Mouse (Mus musculus) liver, embryonic 12.5 days (tissue): ENCODE results near the gene Sfswap. TPM values are rescaled to one million over a fixed set of nuclear protein-coding genes. Genes with fewer than 3 reads are reported as not detected.
A peak's percentile ranks its signal among the peaks of the same experiment; 100 is the strongest.
"Not testable (repeated sequence)": the region's sequence is repeated elsewhere in the genome, so short reads cannot be mapped to it uniquely, and the experiment has no call there.

ENCODE experiments used
- ATAC-seq: fragments of 200-750 bp; cut with Nextera tagmentation; 2 replicates; pipeline ENCODE4 v1.8.0; 2017; ENCODE audit warnings: moderate number of reproducible peaks, mild to moderate bottlenecking, moderate library complexity
- H3K27ac ChIP-seq: fragments of 300-500 bp; sonication (generic); 2 replicates; pipeline ENCODE4 v1.5.1; 2016; ENCODE audit warnings: mild to moderate bottlenecking
- H3K27me3 ChIP-seq: fragments of 300-500 bp; sonication (generic); replicated peaks from 2 replicates; pipeline ENCODE4 v1.6.1; 2016; ENCODE audit warnings: mild to moderate bottlenecking, moderate library complexity
- H3K36me3 ChIP-seq: fragments of 300-500 bp; sonication (generic); 2 replicates; pipeline ENCODE4 v1.6.1; 2016; ENCODE audit warnings: mild to moderate bottlenecking, moderate library complexity
- H3K4me1 ChIP-seq: fragments of 300-500 bp; sonication (generic); 2 replicates; pipeline ENCODE4 v1.6.1; 2016
- H3K4me2 ChIP-seq: fragments of 300-500 bp; sonication (generic); 2 replicates; pipeline ENCODE4 v1.6.1; 2016; ENCODE audit warnings: mild to moderate bottlenecking, moderate library complexity
- H3K4me3 ChIP-seq: fragments of 300-500 bp; sonication (generic); 2 replicates; pipeline ENCODE4 v1.5.1; 2016; ENCODE audit warnings: mild to moderate bottlenecking, moderate library complexity
- H3K9ac ChIP-seq: fragments of 300-500 bp; sonication (generic); 2 replicates; pipeline ENCODE4 v1.6.1; 2016; ENCODE audit warnings: mild to moderate bottlenecking, moderate library complexity
- H3K9me3 ChIP-seq: fragments of 300-500 bp; sonication (generic); replicated peaks from 2 replicates; pipeline ENCODE4 v1.6.1; 2016; ENCODE audit warnings: mild to moderate bottlenecking, moderate library complexity
- WGBS: fragments of 180-500 bp; shearing (Covaris S2); methylation state at CpG from one replicate; pipeline ENCODE4 v1.1.7; 2016; ENCODE audit not compliant: insufficient replicate concordance; 5-methylcytosine and 5-hydroxymethylcytosine counted together
- polyA plus RNA-seq: library from polyadenylated mRNA; unstranded; fragments of >200 nt; fragmentation: Nextera tagmentation; extraction: Ambion mirVana; gene quantifications from 2 replicates; pipeline ENCODE4 v1.2.1, GENCODE M21; 2016

The Sfswap gene
- polyA plus RNA-seq, 1 experiment from 2014 or later = 31.3 TPM

GRCm38 (mm10) chr5:129594116-129595114, 93.4 kb downstream of the Sfswap start:
- no peaks in the 10 kb centered on the region for H3K9me3 ChIP-seq
- peak; percentile 30; the same call in 1 of the 2 replicates for ATAC-seq
- H3K4me3 ChIP-seq = no peak overlapping the region
- no peak overlapping the region for H3K27ac ChIP-seq
- no peak overlapping the region for H3K9ac ChIP-seq
- H3K27me3 ChIP-seq = peaks cover 20% of the 10 kb centered on the region
- no peak overlapping the region for H3K4me2 ChIP-seq
- WGBS = 27% methylated on average over 19 of the region's 19 CpGs
- H3K36me3 ChIP-seq = no peaks in the 10 kb centered on the region
- H3K4me1 ChIP-seq = peaks cover 10% of the 10 kb centered on the region

GRCm38 (mm10) chr5:129602071-129602487, 101.1 kb downstream of the Sfswap start:
- 45% methylated on average over 16 of the region's 16 CpGs for WGBS
- no peak for ATAC-seq

GRCm38 (mm10) chr5:129607476-129607875, 106.5 kb downstream of the Sfswap start:
- Histone ChIP-seq H3K27ac (no peak overlapping the region), H3K4me1 (no peaks in the 10 kb centered on the region), H3K9me3 (no peaks in the 10 kb centered on the region), H3K4me2 (no peak overlapping the region), H3K9ac (no peak overlapping the region), H3K4me3 (no peak overlapping the region), H3K36me3 (no peaks in the 10 kb centered on the region), H3K27me3 (no peaks in the 10 kb centered on the region)
- no peak for ATAC-seq
- WGBS = 69% methylated on average over 8 of the region's 8 CpGs

More at GRCm38 (mm10) chr5:129602071-129602487, 101.1 kb downstream of the Sfswap start:
- H3K9me3 ChIP-seq = no peaks in the 10 kb centered on the region
- H3K4me2 ChIP-seq = peak overlapping the region; percentile 28
- no peak overlapping the region for H3K4me3 ChIP-seq
- H3K27ac ChIP-seq = no peak overlapping the region
- H3K36me3 ChIP-seq = no peaks in the 10 kb centered on the region
- no peak overlapping the region for H3K9ac ChIP-seq
- H3K27me3 ChIP-seq = no peaks in the 10 kb centered on the region
- H3K4me1 ChIP-seq = no peaks in the 10 kb centered on the region

GRCm38 (mm10) chr5:129611060-129611459, 110.0 kb downstream of the Sfswap start:
- no peaks in the 10 kb centered on the region for H3K9me3 ChIP-seq
- H3K9ac ChIP-seq = no peak overlapping the region
- no peaks in the 10 kb centered on the region for H3K27me3 ChIP-seq
- H3K4me2 ChIP-seq = no peak overlapping the region
- no peaks in the 10 kb centered on the region for H3K36me3 ChIP-seq
- WGBS = 24% methylated on average over 1 of the region's 1 CpGs
- no peaks in the 10 kb centered on the region for H3K4me1 ChIP-seq
- no peak overlapping the region for H3K4me3 ChIP-seq
- ATAC-seq = no peak
- H3K27ac ChIP-seq = no peak overlapping the region

GRCm38 (mm10) chr5:129620600-129620999, 119.6 kb downstream of the Sfswap start:
- not testable (repeated sequence) for H3K4me2 ChIP-seq, H3K27ac ChIP-seq, H3K4me3 ChIP-seq, H3K9ac ChIP-seq, H3K36me3 ChIP-seq, H3K27me3 ChIP-seq, H3K4me1 ChIP-seq, ATAC-seq, H3K9me3 ChIP-seq
- 47% methylated on average over 9 of the region's 9 CpGs for WGBS

Other genes starting within 250 kb of the Sfswap start
- 0.38 and 0.39 TPM in 2 replicates for gene Mmp17, start 82.9 kb downstream of the Sfswap start, polyA plus RNA-seq
- gene Zfp11, start 168.9 kb downstream of the Sfswap start, polyA plus RNA-seq = 1.2 TPM in 2 replicates
- gene Sept14, start 207.3 kb downstream of the Sfswap start, polyA plus RNA-seq = not detected in 2 replicates
- 139 and 145 TPM in 2 replicates for gene Mrps17, start 214.3 kb downstream of the Sfswap start, polyA plus RNA-seq
- gene Nipsnap2, start 223.8 kb downstream of the Sfswap start, polyA plus RNA-seq = 32.8 and 36.9 TPM in 2 replicates